Mouse (Mus musculus) kidney, adult 11 months (tissue): ENCODE measurements at regions not wholly inside any gene's neighbourhood (a gene's known extent, or its start where the extent isn't known, plus 50 kb on each side); places are given as distances from the start of the nearest gene placed in this dataset.

Source experiments
- DNase-seq: peaks from one replicate; pipeline ENCODE4 v3.0.0; 2022

GRCm38 (mm10) chr8:128251723-128252122, 106.7 kb upstream of the Nrp1 start:
- no peak for DNase-seq

- no peak for DNase-seq
Observed at GRCm38 (mm10) chr8:128260836-128261235, 97.6 kb upstream of the Nrp1 start.

GRCm38 (mm10) chr8:128261367-128261766, 97.0 kb upstream of the Nrp1 start:
- DNase-seq = no peak

- no peak for DNase-seq
Observed at GRCm38 (mm10) chr8:128263251-128263947, 95.0 kb upstream of the Nrp1 start.

- DNase-seq = peak; percentile 38
Observed at GRCm38 (mm10) chr8:128267261-128267660, 91.1 kb upstream of the Nrp1 start.

GRCm38 (mm10) chr8:128268010-128268409, 90.4 kb upstream of the Nrp1 start:
- no peak for DNase-seq

- DNase-seq = no peak
Observed at GRCm38 (mm10) chr8:128269546-128269945, 88.9 kb upstream of the Nrp1 start.

GRCm38 (mm10) chr8:128272866-128273344, 85.5 kb upstream of the Nrp1 start:
- DNase-seq = peak; percentile 12

- no peak for DNase-seq
Observed at GRCm38 (mm10) chr8:128276475-128276874, 81.9 kb upstream of the Nrp1 start.

GRCm38 (mm10) chr8:128282802-128283201, 75.6 kb upstream of the Nrp1 start:
- no peak for DNase-seq

- no peak for DNase-seq
Observed at GRCm38 (mm10) chr8:128283365-128283764, 75.0 kb upstream of the Nrp1 start.

- DNase-seq = no peak
Observed at GRCm38 (mm10) chr8:128284816-128285215, 73.6 kb upstream of the Nrp1 start.

GRCm38 (mm10) chr8:128290076-128290475, 68.3 kb upstream of the Nrp1 start:
- DNase-seq = peak; percentile 6

- DNase-seq = no peak
Observed at GRCm38 (mm10) chr8:128292394-128292793, 66.0 kb upstream of the Nrp1 start.

- no peak for DNase-seq
Observed at GRCm38 (mm10) chr8:128296728-128297380, 61.5 kb upstream of the Nrp1 start.

GRCm38 (mm10) chr8:128302322-128302721, 56.1 kb upstream of the Nrp1 start:
- no peak for DNase-seq
